Mouse (Mus musculus) cerebellum, adult 11-12 months (tissue): ENCODE data around the gene D430041D05Rik.
A peak's percentile ranks its signal among the peaks of the same experiment; 100 is the strongest.

Experiments used
- DNase-seq: peaks from one replicate; pipeline ENCODE4 v3.0.0; 2022

D430041D05Rik gene

GRCm38 (mm10) chr2:104407913-104408312 lies 2.9 kb downstream of the D430041D05Rik start:
- no peak for DNase-seq

- DNase-seq, result no peak
These were observed 6.8 kb downstream of the D430041D05Rik start for GRCm38 (mm10) chr2:104404036-104404435.

GRCm38 (mm10) chr2:104398651-104399290 lies 12.0 kb downstream of the D430041D05Rik start:
- no peak for DNase-seq

GRCm38 (mm10) chr2:104395961-104396360 lies 14.9 kb downstream of the D430041D05Rik start:
- no peak for DNase-seq

GRCm38 (mm10) chr2:104394769-104395168 lies 16.0 kb downstream of the D430041D05Rik start:
- no peak for DNase-seq

GRCm38 (mm10) chr2:104392700-104393312 lies 18.0 kb downstream of the D430041D05Rik start:
- DNase-seq, result no peak

GRCm38 (mm10) chr2:104389231-104389630 lies 21.6 kb downstream of the D430041D05Rik start:
- DNase-seq, result peak; percentile 61

GRCm38 (mm10) chr2:104385941-104386340 lies 24.9 kb downstream of the D430041D05Rik start:
- DNase-seq, result no peak

GRCm38 (mm10) chr2:104383589-104383988 lies 27.2 kb downstream of the D430041D05Rik start:
- no peak for DNase-seq

- no peak for DNase-seq
These were observed 28.0 kb downstream of the D430041D05Rik start for GRCm38 (mm10) chr2:104382813-104383212.

GRCm38 (mm10) chr2:104379304-104379703 lies 31.5 kb downstream of the D430041D05Rik start:
- peak; percentile 60 for DNase-seq

GRCm38 (mm10) chr2:104378791-104379190 lies 32.0 kb downstream of the D430041D05Rik start:
- DNase-seq, result no peak

- no peak for DNase-seq
These were observed 32.8 kb downstream of the D430041D05Rik start for GRCm38 (mm10) chr2:104377990-104378389.

GRCm38 (mm10) chr2:104372156-104372555 lies 38.7 kb downstream of the D430041D05Rik start:
- DNase-seq, result no peak

GRCm38 (mm10) chr2:104371606-104372130 lies 39.1 kb downstream of the D430041D05Rik start:
- no peak for DNase-seq

GRCm38 (mm10) chr2:104367836-104368298 lies 42.9 kb downstream of the D430041D05Rik start:
- peak; percentile 77 for DNase-seq

- DNase-seq, result no peak
These were observed 43.5 kb downstream of the D430041D05Rik start for GRCm38 (mm10) chr2:104367291-104367690.

GRCm38 (mm10) chr2:104359305-104359704 lies 51.5 kb downstream of the D430041D05Rik start:
- DNase-seq, result no peak

GRCm38 (mm10) chr2:104358881-104359280 lies 51.9 kb downstream of the D430041D05Rik start:
- DNase-seq, result no peak

GRCm38 (mm10) chr2:104356531-104356930 lies 54.3 kb downstream of the D430041D05Rik start:
- no peak for DNase-seq

- no peak for DNase-seq
These were observed 56.7 kb downstream of the D430041D05Rik start for GRCm38 (mm10) chr2:104354117-104354516.

GRCm38 (mm10) chr2:104352204-104352493 lies 58.7 kb downstream of the D430041D05Rik start:
- no peak for DNase-seq

- no peak for DNase-seq
These were observed 59.2 kb downstream of the D430041D05Rik start for GRCm38 (mm10) chr2:104351415-104352203.

GRCm38 (mm10) chr2:104337619-104338018 lies 73.2 kb downstream of the D430041D05Rik start:
- DNase-seq, result no peak
